Mouse (Mus musculus): ENCODE results near the gene Mthfsd.
"Not testable (repeated sequence)": the region's sequence is repeated elsewhere in the genome, so short reads cannot be mapped to it uniquely, and the experiment has no call there.

Mthfsd gene

DNA sequence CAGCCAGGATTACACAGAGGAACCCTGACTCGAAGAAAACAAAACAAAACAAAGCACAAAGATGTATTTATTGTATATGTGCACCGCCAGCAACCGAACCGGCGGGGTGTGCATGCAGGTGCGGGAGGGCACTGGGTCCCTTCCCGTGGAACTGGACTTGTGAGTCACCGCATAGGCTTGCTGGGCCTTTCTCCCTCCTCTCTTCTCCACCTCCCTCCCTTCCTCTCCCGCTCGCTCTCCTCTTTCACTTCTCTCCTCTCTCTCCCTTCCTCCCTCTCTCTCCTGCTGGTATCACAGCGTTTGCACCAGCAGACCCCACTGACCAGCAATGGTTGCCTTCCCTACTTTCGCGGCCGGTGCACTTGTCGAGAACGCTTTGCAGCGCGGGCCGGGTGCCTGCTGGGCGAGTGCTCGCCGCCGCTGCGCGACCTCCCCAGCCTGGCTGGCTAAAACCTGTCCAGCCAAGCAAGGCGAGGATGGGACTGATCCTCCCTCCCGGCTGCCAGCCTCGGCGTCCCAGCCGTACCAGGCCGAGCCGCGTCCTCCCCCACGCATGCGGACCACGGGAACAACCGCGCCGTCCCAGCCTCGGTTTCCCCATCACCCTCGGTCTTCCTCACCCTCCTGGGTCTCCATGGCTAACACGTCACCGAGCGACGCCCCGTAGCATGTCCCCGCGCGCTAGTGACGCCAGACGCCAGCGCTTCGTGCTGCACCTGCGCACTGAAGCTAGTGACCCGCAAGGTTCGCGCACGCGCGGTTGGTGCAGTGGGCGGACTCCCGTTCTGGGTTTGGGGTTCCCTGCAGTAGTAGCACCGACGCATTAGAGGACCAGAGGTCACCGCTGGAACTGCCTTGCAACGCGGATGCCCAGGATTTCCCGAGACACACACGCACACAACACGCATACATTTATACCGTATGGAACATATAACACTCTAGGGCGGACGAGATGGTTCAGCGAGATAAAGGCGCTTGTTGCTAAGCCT lies at the start of gene Mthfsd:
Gene Mthfsd, minus strand, starts transcription at position 725 of the 989 bp plus-strand sequence.
- peak; percentile 99 for DNase-seq

DNA sequence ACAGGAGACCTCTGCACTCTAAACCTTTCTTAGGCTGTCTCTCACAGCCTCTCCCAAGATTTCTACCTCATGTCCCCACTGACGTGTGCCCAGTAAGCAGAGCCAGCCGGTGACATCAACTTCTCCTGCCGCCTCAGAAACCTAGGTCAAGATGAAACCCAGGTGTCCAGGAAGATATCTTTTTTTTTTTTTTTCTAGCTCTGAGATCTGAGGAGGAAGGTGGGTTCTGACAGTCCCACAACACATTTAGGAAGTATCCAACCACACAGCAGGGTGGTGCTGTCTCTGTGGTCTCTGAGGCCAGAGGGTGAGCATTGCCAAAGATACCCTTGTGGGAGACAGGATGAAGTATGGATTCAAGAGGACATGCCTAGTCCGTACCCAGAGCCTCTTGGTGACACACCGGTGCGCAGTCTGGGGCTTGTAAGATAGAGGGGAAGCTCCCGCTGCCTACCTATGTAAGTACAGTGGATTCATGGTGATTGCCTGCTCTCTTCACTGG lies 48.8 kb upstream of the Mthfsd start:
- DNase-seq = no peak

DNA sequence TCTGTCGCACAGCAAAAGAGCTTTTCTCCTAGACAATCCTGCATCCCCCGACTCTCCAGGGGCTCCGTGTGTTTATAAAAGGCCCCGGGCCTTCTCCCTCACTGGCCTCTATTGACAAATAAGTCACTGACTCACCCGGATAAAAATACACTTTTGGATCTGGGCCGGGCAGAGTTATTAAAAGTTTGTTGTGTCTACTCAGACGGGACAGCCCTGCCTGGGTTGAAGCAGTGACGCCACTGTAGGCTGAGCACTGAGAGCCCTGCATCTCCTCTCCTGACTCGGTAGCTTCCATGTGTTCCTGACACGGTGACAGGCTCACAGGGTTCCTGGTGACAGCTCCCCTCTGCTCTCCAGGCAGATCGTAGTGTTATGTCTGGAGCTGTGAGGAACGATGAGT lies 44.2 kb upstream of the Mthfsd start:
- no peak for DNase-seq

DNA sequence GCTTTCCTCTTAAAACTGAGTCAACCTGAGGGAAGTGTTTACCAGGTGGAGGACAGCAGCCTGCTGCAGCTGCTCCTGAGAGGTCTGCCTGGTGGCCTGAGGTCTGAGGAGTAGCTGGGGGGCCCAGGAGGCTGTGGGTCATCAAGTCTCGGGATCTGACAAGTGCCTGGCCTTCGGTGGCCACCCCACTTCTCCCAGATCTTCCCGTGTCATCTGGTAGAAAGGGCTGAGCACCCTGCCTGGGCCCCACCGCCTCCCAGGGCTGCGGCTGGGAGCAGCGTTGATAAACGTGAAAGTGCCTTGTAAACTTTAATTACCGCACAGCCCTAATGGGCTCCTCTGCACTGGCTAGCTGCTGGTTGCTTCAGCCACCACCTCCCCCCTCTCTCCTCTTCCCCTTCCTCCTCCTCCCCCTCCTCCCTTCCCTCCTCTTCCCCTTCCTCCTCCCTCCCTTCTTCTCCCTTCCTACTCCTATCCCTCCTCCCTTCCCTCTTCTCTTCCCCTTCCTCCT lies 40.4 kb upstream of the Mthfsd start:
- no peak for DNase-seq

DNA sequence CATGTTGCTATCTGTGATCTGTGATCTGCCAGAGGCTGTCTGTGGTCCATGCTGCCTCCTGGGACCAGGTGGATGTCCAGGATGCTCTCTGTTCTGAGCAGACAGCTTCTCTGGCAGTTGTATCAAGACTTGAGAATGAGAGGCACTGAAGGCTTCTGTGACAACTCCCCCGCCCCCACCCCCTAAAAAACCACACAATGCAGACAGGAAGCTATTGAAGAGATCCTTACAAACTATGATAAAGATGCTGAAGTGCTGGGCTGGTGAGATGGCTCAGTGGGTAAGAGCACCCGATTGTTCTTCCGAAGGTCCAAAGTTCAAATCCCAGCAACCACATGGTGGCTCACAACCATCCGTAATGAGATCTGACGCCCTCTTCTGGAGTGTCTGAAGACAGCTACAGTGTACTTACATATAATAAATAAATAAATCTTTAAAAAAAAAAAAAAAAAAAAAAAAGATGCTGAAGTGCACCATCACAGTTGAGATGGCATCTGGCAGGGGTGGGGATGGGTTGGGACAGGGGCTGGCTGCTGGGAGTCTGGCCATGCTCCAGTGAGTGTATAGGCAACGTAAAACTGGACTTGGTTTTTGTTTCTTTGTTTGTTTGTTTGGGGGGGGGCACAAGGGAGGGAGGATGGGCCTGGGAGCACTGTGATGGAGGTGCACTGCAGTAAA lies 37.4 kb upstream of the Mthfsd start:
- not testable (repeated sequence) for DNase-seq

DNA sequence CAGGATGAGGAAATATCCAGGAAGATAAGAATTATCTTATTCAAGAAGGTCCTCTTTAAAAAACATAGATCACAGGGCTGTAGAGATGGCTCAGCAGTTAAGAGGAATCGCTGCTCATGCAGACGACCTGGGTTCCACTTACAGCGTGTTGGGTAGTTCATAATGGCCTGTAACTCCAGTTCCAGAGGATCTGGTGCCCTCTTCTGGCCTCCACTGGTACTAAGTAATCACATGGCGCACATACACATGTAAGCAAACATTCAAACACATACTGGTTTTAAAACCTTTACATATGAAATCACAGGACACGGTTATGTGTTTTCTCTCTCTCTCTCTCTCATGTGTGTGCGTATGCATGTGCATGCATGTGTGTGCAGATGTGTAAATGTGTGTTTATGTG lies 28.7 kb upstream of the Mthfsd start:
- DNase-seq = no peak

DNA sequence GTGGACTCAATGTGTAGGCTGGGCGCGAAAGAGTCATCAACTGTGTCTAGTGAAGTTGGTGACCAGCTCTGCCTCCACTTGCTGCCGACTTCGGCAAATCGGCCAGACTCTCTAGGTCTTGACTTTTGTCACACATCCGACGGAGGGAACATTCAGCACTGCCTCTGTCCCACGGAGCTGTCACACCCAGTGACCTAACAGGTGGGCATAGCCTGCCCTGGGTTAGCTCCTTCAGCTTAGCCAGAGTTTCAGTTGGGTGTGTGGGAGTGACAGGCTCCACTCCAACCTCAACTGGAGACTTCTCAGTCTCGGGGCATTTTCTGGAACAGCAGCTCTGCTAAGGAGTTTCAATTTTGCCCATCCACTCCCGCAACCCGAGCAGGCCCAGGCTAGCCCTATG lies 26.3 kb upstream of the Mthfsd start:
- no peak for DNase-seq

DNA sequence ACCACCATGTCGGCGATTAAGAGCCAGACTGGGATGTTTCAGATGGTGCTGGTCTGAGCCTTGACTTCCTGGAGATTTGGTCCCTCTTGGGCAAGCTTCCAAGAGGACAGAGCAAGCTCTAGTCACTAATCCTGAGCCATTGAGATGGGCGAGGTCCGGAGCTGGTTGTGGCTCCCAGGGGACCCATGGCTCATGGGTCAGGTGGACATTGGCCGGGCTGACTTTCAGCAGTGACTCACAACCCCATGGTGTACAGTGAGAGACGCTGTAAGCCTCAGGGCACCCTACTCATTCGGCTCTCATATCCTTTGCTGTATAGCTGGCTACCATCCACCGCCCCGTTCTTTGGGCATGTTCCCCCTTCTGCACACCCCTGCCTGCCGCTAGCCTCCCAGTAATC lies 25.9 kb upstream of the Mthfsd start:
- no peak for DNase-seq

DNA sequence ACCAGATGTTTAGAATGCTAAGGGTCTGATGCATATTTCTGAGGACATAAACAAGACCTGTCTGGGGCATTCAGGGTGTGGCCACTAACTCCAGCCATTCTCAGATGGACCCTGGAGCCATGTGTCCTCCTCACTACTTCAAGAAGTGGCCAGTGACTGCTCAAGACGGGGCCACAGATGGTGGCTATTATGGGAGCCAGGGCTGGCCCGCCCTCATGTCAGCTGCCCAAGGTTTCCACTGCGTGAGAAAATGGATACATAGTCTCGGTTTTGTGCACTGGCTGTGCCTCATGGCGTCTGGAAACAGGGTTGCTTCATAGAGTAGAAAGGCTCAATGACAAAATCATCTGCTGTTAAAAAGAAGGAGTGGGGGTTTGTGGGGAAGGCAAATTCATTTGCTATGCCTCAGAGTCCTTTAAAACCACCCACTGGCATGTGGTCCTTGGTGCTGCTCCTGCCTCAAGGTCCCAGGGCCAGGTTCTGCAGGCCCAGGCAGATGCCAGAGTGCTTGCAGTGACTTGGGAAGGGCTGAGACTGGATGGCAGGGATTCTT lies 24.8 kb upstream of the Mthfsd start:
- no peak for DNase-seq

DNA sequence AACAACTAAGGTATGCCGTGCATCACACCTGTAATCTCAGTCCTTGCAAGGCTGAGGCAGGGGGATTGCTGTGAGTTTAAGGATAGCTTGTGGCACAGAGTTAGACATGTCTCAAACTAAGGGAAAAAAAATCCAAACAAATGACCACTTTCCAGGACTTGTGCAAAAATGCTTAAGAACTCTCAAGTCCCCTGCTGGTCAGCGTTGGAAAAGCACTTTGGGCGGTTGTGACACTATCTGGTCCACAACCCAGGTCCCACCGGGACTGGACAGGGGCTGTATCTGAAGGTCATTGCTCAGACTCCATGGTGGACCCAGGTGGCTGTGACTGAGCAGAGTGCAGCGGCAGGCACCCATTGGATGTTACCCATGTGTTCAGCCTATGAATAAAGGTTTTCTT lies 22.3 kb upstream of the Mthfsd start:
- DNase-seq = peak; percentile 46

DNA sequence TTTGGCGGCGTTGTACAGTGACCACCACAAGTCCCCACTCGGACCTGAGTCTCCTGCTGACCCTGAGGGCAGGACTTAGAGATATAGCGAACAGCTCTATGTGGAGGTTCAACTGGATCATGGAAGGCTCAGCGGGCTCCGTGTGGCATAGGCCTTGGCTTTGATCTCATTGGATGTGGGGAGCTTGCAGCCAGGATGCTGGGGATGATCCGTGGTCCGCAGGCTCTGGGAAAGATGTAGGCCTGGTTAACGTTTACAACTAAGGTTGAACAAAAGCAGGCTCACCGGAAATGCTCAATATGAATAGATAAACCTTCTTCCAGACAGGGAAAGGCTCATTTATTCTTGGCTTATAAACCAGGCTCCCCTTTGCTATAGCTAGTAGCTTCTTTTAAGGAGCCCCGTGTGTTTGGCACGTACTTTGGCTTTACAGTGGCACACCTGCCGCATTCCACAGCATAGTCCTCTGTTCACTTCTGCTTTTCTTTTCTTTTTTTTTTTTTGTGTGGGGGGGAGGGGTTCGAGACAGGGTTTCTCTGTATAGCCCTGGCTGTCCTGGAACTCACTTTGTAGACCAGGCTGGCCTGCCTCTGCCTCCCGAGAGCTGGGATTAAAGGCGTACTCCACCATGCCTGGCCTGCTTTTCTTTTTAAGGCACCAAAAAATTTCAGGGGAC lies 21.2 kb upstream of the Mthfsd start:
- DNase-seq = no peak

DNA sequence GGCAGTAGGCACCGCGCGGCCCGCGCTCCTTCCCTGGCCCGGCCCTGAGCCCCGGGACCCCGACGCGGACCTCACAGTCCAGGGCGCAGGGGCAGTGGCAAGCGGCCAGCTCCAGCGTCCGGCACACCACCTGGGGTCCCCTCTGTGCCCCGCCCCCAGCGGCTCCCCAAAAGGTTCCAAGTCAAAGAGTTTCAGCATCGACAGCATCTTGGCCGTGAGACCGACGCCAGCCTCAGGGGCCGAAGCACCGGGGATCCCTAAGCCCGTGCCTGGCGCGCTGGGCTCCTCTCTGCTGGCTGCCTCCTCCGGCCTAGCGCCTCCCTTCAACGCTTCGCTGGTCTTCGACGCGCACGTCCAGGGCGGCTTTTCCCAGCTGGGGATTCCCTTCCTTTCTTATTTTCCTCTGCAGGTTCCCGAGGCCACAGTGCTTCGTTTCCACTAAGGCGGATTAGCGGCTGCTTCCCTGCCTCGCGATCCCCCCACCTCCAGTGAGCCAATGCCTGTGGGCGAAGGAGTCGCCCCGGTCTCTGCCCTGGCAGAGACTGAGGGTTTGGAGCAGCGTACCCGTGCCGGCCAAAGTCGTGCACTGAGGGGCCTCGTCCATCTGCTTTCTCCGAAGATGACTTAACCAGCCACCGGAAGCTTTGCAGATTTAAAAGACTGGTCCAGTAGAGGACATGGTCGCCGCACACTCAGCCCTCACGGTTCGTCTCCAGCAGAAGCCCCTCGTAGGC lies 20.5 kb upstream of the Mthfsd start:
- DNase-seq = no peak

DNA sequence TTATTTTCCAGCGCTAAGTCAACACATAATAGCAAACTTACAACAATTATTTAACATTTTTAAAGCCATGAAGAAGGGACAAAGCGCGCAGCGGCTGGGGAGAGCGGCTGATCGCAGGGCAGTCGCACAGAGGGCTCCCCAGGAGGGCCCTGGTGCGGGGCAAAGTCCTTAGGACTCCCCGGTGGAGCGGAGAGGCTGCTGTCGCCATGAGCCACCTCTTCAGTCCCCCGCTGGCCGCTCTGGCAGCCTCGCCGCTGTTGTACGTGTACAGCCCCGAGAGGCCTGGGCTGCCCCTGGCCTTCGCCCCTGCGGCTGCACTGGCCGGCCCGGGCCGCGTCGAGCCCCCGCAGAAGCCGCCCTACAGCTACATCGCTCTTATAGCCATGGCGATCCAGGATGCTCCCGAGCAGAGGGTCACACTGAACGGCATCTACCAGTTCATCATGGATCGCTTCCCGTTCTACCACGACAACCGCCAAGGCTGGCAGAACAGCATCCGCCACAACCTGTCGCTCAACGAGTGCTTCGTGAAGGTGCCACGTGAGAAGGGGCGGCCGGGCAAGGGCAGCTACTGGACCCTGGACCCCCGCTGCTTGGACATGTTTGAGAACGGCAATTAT lies 19.7 kb upstream of the Mthfsd start, which contains the start of gene Foxl1:
Gene Foxl1, plus strand, starts transcription at position 185 of the 620 bp plus-strand sequence.
- no peak for DNase-seq

DNA sequence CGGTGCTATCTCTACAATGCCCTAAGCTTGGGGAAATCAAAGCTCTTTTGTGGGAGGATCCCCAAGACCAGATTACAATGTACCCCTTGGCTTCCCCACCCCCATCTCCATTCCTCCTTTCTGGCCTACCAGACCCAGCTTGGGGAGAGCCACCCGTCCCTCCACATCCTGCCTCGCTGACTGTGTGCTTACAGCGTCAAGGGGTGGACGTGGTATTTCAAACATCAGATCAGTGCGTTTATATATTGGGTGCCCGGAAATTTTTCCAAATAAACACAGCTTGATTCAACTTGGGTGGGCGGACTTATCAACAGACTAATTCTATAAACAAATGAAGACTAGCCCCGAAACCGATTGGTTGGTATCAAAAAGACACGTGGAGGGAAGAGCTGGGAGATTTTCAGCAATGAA lies 19.1 kb upstream of the Mthfsd start:
- no peak for DNase-seq

DNA sequence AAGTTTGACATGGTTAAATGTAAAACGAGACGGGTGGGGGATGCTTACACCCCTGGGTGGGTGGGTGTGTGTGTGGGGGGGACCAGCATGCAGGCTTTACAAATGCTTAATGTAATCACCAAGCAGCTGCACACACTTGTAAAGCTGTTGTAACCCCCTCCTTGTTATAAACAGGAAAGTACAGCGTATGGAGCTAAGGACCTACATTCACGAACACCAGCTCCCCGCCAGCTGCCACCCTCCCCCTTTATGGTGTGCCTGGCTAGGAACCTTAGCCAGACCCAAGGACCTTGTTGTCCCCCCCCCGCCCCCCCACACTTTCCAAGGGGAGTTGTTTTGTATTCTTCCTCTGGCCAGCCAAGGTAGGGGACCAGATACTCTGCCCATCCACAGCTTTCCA lies 18.5 kb upstream of the Mthfsd start:
- no peak for DNase-seq

DNA sequence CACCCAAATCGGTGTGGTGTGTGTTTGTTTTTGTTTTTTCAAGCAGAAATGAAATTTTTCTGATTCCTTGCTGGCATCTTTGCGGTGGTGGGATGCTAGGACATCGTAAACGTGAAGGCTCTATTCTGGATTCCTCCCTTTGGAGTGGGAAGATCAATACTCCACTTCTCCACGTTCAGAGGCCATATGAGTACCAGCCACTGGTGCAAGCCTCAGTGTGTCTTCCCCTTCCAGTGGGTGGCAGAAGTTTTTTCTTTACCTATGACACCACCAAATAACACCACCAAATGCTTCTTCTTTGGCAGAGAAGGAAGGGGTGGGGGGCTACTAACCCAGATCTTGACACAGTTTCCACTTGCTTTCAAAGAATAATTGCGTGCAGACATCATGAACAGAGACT lies 18.0 kb upstream of the Mthfsd start:
- no peak for DNase-seq

DNA sequence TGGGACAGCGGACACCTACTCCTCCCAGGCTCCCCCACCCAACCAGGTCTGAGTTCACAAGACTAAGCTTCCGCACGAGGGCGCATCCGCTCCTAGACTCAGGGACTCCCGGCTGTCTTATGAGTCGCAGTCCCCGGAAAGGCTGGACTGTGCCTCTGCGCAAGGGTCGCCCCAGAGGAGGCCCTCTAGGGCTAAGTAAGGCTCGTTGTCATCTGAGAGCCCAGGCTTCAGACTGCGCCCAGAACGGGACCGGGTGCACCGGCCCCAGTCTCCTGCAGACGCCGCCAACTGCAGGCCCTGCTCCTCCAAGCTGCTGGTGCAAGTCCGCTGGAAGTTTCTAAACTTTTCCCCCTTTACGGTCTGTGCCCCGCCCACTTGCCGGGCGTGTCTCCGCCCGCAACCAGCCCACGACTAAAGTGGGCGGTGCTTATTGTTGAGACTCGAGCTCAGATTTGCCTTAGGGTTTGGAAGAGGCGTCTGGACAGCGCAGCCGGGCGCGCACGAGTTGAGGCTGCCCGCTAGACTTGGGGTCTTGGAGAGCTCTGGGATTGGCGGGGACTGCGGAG lies 17.2 kb upstream of the Mthfsd start:
- peak; percentile 70 for DNase-seq

DNA sequence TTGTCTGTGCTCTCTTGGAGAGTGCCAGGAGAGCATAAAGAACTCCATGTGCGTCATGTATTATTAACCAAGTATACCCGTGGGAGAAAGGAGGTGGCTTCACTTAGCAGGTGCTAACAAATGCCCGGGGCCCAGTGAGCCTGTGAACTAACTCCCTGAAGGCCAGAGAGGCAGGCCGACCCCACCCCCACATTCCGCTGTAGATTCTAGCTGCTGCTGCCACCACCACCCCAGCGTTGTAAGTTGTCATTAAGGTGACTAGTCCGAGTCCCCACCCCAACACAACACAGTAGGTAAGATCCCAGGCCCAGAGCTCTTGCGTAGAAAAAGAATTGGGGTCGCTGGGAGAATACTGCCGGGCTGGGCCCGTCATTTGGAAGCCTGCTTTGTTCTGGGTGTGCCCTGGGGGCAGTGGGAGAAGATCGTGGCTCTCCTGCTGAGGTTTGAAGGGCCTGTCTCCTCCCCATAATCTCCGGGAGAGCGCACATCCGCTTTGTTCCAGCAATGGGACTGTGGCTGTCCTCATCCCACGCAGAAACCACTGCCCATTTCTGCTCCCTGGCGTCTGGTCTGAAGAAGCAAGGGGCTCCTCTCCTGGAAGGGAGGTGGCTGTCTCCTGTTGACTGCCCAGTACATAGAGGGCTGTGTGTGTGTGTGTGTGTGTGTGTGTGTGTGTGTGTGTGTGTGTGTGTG lies 16.5 kb upstream of the Mthfsd start:
- no peak for DNase-seq

DNA sequence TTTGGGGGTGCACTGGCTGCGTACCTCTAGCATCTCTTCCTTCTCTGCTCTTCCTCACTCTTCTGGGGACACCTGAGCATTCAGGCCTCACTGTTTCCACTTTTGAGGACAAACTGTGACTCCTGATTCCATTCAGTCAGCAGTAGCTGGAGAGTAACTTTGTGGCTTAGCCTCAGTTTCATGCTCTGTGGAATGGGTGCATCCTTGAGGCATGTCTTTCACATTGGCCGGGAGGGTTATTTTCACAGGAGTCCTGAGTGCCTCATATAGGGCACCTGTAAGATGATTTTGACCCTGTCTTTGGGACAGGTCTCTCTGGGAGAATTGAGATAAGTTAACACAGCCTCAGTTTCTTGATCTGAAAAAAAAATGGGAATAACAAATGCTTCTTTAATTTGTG lies 14.9 kb upstream of the Mthfsd start:
- DNase-seq = no peak

DNA sequence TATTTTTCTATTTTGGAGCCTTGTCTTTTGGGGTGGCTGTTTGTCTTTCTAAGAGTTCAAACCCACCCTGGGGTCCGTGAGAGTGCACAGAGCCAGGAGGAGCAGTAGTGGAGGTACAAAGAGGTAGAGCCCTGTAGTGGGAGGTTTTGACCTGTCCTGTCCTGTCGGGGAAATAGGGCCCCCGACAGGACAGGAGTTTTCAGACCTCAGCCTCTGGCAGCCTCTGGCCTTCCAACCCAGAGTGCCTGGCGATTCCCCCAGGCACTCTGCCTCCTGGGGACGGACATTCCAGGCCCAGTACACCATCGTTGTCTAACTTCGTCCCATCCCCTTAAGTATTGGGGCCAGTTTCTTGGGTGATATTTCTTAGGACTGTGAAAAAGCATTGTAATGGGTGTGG lies 14.2 kb upstream of the Mthfsd start:
- DNase-seq = no peak

DNA sequence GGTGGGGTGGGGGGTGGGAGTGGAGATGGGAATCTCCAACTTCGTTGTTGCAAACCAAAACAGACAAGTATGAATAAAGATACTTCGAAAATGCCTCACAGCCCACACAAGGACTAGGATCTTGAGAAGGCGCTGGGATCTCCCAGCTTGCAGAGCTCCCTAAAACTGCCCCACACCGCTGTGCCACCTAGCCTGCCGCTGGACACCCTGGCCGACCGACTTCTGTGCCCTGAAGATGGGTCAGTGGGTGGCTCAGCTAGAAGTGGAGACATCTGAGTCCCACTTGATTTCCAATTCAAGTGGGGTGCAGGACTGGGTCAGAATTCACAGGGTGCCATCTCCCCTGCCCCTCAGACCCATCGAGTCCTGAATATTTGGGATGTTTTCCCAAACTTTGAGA lies 13.5 kb upstream of the Mthfsd start:
- no peak for DNase-seq

Data from right cerebral cortex, postnatal 4 days (tissue).